Mouse (Mus musculus) hindbrain, embryonic 14.5 days (tissue): ENCODE measurements around the gene Slc45a3. TPM values are rescaled to one million over a fixed set of nuclear protein-coding genes. Genes with fewer than 3 reads are reported as not detected.
A peak's percentile ranks its signal among the peaks of the same experiment; 100 is the strongest.

Experiments used
- ATAC-seq: fragments of 200-750 bp; cut with Nextera tagmentation; 2 replicates; pipeline ENCODE4 v1.8.0; 2017; ENCODE audit warnings: moderate number of reproducible peaks, mild to moderate bottlenecking, moderate TSS enrichment, moderate library complexity; ENCODE audit not compliant: low FRiP score
- DNase-seq: peaks from one replicate; pipeline ENCODE4 v3.0.0-alpha.2; 2015; ENCODE audit warnings: low spot score
- H3K27ac ChIP-seq: fragments of 300-500 bp; sonication (generic); 2 replicates; pipeline ENCODE4 v1.5.1; 2014; ENCODE audit warnings: mild to moderate bottlenecking, moderate library complexity
- H3K27me3 ChIP-seq: fragments of 300-500 bp; sonication (generic); 2 replicates; pipeline ENCODE4 v1.6.1; 2014; ENCODE audit warnings: mild to moderate bottlenecking, low read length, mixed read lengths; ENCODE audit not compliant: control insufficient read depth, insufficient read depth
- H3K36me3 ChIP-seq: fragments of 300-500 bp; sonication (generic); replicated peaks from 2 replicates; pipeline ENCODE4 v1.6.1; 2014; ENCODE audit not compliant: control insufficient read depth, insufficient read depth
- H3K4me1 ChIP-seq: fragments of 300-500 bp; sonication (generic); replicated peaks from 2 replicates; pipeline ENCODE4 v1.6.1; 2014; ENCODE audit warnings: antibody characterized with exemption, low read length, mixed read lengths; ENCODE audit not compliant: control insufficient read depth, insufficient read depth
- H3K4me2 ChIP-seq: fragments of 300-500 bp; sonication (generic); replicated peaks from 2 replicates; pipeline ENCODE4 v1.6.1; 2014; ENCODE audit warnings: mild to moderate bottlenecking, moderate library complexity
- H3K4me3 ChIP-seq: fragments of 300-500 bp; sonication (generic); replicated peaks from 2 replicates; pipeline ENCODE4 v1.5.1; 2014; ENCODE audit warnings: mild to moderate bottlenecking, low read length
- H3K9ac ChIP-seq: fragments of 300-500 bp; sonication (generic); 2 replicates; pipeline ENCODE4 v1.6.1; 2014
- H3K9me3 ChIP-seq: fragments of 300-500 bp; sonication (generic); 2 replicates; pipeline ENCODE4 v1.6.1; 2016; ENCODE audit warnings: low read length; ENCODE audit not compliant: control insufficient read depth
- WGBS: fragments of 180-500 bp; shearing (Covaris S2); extraction: QIAGEN DNeasy Blood & Tissue Kit; methylation state at CpG from one replicate; pipeline ENCODE4 v1.1.7; 2014; 5-methylcytosine and 5-hydroxymethylcytosine counted together
- polyA plus RNA-seq: library from polyadenylated mRNA; unstranded; fragments of >200 nt; fragmentation: Nextera tagmentation; extraction: Ambion mirVana; gene quantifications from 2 replicates; pipeline ENCODE4 v1.2.1, GENCODE M21; 2014

Slc45a3 gene
- polyA plus RNA-seq, 1 experiment from 2014 or later = 0.82 TPM

- Histone ChIP-seq H3K4me1 (peaks cover 22% of the 10 kb centered on the region), H3K36me3 (no peaks in the 10 kb centered on the region), H3K9ac (peak overlapping the region; percentile 97), H3K4me2 (peak overlapping the region; percentile 84), H3K4me3 (peak overlapping the region; percentile 94), H3K9me3 (no peaks in the 10 kb centered on the region), H3K27ac (no peak overlapping the region), H3K27me3 (no peaks in the 10 kb centered on the region)
- 59% methylated on average over 8 of the region's 8 CpGs for WGBS
- DNase-seq = no peak
- ATAC-seq = no peak
Observed at GRCm38 (mm10) chr1:132008881-132009644, 46.3 kb downstream of the Slc45a3 start.

- Histone ChIP-seq H3K9ac (no peak overlapping the region), H3K27ac (no peak overlapping the region), H3K4me2 (no peak overlapping the region), H3K4me1 (peaks cover 22% of the 10 kb centered on the region), H3K9me3 (no peaks in the 10 kb centered on the region), H3K36me3 (peaks cover 9% of the 10 kb centered on the region; the same call in 1 of the 2 replicates), H3K27me3 (no peaks in the 10 kb centered on the region), H3K4me3 (no peak overlapping the region)
- ATAC-seq (no peak), DNase-seq (no peak)
- 87% methylated on average over 17 of the region's 17 CpGs for whole genome bisulfite sequencing
Observed at GRCm38 (mm10) chr1:132010632-132011501, 48.1 kb downstream of the Slc45a3 start.

DNA sequence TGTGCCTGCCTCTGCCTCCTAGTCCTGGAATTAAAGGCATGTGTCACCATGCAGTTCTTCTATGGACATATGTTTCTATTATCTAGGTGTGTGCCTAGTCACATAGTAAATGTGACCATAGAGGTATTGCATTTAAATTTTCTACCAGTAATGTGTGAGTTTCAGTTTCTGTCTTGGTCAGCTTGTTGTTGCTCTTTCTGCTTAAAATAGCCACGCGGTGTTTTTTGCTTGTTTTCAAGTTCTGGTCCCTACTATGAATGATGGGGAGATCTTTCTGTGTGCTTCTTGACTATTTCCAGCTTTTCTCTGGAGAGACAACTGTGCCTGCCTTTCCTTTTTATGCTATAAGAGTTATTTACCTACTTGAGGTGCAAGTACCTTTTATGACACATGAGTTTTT, 49.0 kb downstream of the Slc45a3 start:
- Histone ChIP-seq H3K27ac (no peak overlapping the region), H3K4me1 (peaks cover 18% of the 10 kb centered on the region), H3K9ac (no peak overlapping the region), H3K4me3 (no peak overlapping the region), H3K27me3 (no peaks in the 10 kb centered on the region), H3K4me2 (no peak overlapping the region), H3K9me3 (no peaks in the 10 kb centered on the region), H3K36me3 (peaks cover 12% of the 10 kb centered on the region)
- 82% methylated on average over 2 of the region's 2 CpGs for WGBS
- DNase-seq = no peak
- ATAC-seq = no peak

DNA sequence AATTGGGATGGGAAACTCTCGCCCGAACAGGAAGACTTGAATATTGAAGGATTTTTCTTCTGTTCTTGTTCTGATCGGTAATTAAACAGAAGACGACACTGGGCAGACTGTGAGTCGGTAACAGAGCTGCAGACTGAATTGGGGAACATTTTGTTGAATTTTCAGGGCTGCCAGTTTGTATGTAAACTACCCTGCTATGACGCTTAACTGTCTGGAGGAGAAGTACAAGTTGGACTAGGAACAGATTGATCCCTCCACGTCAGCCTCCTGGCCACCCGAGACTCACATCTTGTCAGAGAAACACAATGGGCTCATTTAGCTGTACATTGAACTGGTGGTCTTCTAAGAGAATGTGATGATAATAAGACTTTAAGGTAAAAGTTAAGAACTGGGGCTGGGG, 50.1 kb downstream of the Slc45a3 start:
- Histone ChIP-seq H3K4me1 (peaks cover 16% of the 10 kb centered on the region), H3K9ac (no peak overlapping the region), H3K4me3 (no peak overlapping the region), H3K27me3 (no peaks in the 10 kb centered on the region), H3K27ac (no peak overlapping the region), H3K36me3 (peaks cover 16% of the 10 kb centered on the region), H3K4me2 (no peak overlapping the region), H3K9me3 (no peaks in the 10 kb centered on the region)
- WGBS = 82% methylated on average over 8 of the region's 8 CpGs
- DNase-seq (no peak), ATAC-seq (no peak)

DNA sequence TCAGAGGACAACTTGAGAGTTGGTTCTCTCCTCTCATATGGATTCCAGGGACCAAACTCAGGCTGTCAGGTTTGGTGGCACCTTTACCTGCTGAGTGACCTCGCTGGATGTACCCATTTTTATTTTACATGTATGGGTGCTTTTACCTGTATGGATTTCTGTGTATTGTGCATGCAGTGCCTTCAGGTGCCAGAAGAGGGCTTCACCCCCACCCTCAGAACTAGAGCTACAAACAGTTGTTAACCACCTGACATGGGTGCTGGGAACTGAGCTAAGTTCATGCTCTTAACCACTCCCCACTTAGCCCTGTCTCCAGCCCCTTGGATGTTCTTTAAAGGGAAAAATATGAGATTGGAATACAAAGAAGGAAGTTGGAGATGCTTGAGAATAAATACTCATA, 52.0 kb downstream of the Slc45a3 start:
- 90% methylated on average over 1 of the region's 1 CpGs for WGBS
- no peaks in the 10 kb centered on the region for H3K27me3 ChIP-seq
- no peak overlapping the region for H3K4me3 ChIP-seq
- ATAC-seq (no peak), DNase-seq (no peak)
- H3K27ac ChIP-seq = no peak overlapping the region
- H3K4me2 ChIP-seq = no peak overlapping the region
- H3K9ac ChIP-seq = no peak overlapping the region
- H3K4me1 ChIP-seq = peaks cover 2% of the 10 kb centered on the region; the same call in 1 of the 2 replicates
- H3K36me3 ChIP-seq = peaks cover 35% of the 10 kb centered on the region
- no peaks in the 10 kb centered on the region for H3K9me3 ChIP-seq

GRCm38 (mm10) chr1:132016691-132017090, 53.9 kb downstream of the Slc45a3 start:
- no peaks in the 10 kb centered on the region for H3K9me3 ChIP-seq
- no peak overlapping the region for H3K4me2 ChIP-seq
- H3K4me1 ChIP-seq = no peaks in the 10 kb centered on the region
- peaks cover 54% of the 10 kb centered on the region for H3K36me3 ChIP-seq
- no peak overlapping the region for H3K4me3 ChIP-seq
- DNase-seq (no peak), ATAC-seq (no peak)
- H3K27ac ChIP-seq = no peak overlapping the region
- H3K9ac ChIP-seq = no peak overlapping the region
- WGBS = 97% methylated on average over 1 of the region's 1 CpGs
- no peaks in the 10 kb centered on the region for H3K27me3 ChIP-seq

- no peak for DNase-seq
- H3K4me1 ChIP-seq = no peaks in the 10 kb centered on the region
- H3K36me3 ChIP-seq = peaks cover 85% of the 10 kb centered on the region
- no peak for ATAC-seq
- no peaks in the 10 kb centered on the region for H3K9me3 ChIP-seq
- no peak overlapping the region for H3K4me2 ChIP-seq
- no peaks in the 10 kb centered on the region for H3K27me3 ChIP-seq
- H3K9ac ChIP-seq = no peak overlapping the region
- WGBS = 96% methylated on average over 7 of the region's 7 CpGs
- H3K27ac ChIP-seq = no peak overlapping the region
- H3K4me3 ChIP-seq = no peak overlapping the region
Observed at GRCm38 (mm10) chr1:132019876-132020275, 57.1 kb downstream of the Slc45a3 start.

- H3K9ac ChIP-seq = no peak overlapping the region
- DNase-seq (no peak), ATAC-seq (no peak)
- no peaks in the 10 kb centered on the region for H3K9me3 ChIP-seq
- no peaks in the 10 kb centered on the region for H3K27me3 ChIP-seq
- H3K4me2 ChIP-seq = no peak overlapping the region
- no peak overlapping the region for H3K27ac ChIP-seq
- H3K4me3 ChIP-seq = no peak overlapping the region
- H3K36me3 ChIP-seq = peaks cover 89% of the 10 kb centered on the region
- no peaks in the 10 kb centered on the region for H3K4me1 ChIP-seq
- WGBS = 90% methylated on average over 3 of the region's 3 CpGs
Observed at GRCm38 (mm10) chr1:132022107-132022506, 59.3 kb downstream of the Slc45a3 start.

- WGBS = 87% methylated on average over 11 of the region's 11 CpGs
- Histone ChIP-seq H3K36me3 (peaks cover 66% of the 10 kb centered on the region), H3K4me3 (no peak overlapping the region), H3K4me2 (no peak overlapping the region), H3K4me1 (no peaks in the 10 kb centered on the region), H3K27me3 (no peaks in the 10 kb centered on the region), H3K9ac (no peak overlapping the region), H3K9me3 (no peaks in the 10 kb centered on the region), H3K27ac (no peak overlapping the region)
- ATAC-seq = no peak
- no peak for DNase-seq
Observed at GRCm38 (mm10) chr1:132026925-132027646, 64.3 kb downstream of the Slc45a3 start.
